Mouse (Mus musculus) G1E (cell line): ENCODE results near the gene Ankrd60. TPM values are rescaled to one million over a fixed set of nuclear protein-coding genes. Genes with fewer than 3 reads are reported as not detected.

Experiments used
- ATAC-seq: 2 replicates; pipeline ENCODE4 v1.8.0; 2016; ENCODE audit warnings: mild to moderate bottlenecking; ENCODE audit not compliant: insufficient number of reproducible peaks, poor library complexity, low FRiP score, severe bottlenecking; ENCODE audit errors: extremely low read depth
- DNase-seq: peaks from one replicate; pipeline ENCODE4 v3.0.0; 2012; ENCODE audit warnings: low spot score
- H3K27me3 ChIP-seq: 2 replicates; pipeline ENCODE4 v1.6.1; 2012; ENCODE audit warnings: mild to moderate bottlenecking, low read length, inconsistent platforms; ENCODE audit not compliant: insufficient read depth
- H3K36me3 ChIP-seq: replicated peaks from 2 replicates; pipeline ENCODE3; 2012; ENCODE audit warnings: mild to moderate bottlenecking, inconsistent platforms
- H3K4me1 ChIP-seq: 2 replicates; pipeline ENCODE4 v1.6.1; 2012; ENCODE audit warnings: low read depth, low read length, inconsistent platforms, mixed read lengths; ENCODE audit not compliant: insufficient read depth
- H3K4me3 ChIP-seq: 2 replicates; pipeline ENCODE4 v1.5.1; 2012; ENCODE audit warnings: low read depth, mild to moderate bottlenecking, inconsistent platforms, low read length, moderate library complexity, mixed read lengths
- H3K9me3 ChIP-seq: replicated peaks from 2 replicates; pipeline ENCODE4 v1.6.1; 2012; ENCODE audit warnings: inconsistent platforms
- CTCF ChIP-seq: IDR thresholded peaks from 2 replicates; pipeline ENCODE4 v1.5.1; 2012; ENCODE audit warnings: low read depth, low read length, inconsistent platforms, mixed read lengths
- GATA1 ChIP-seq: IDR thresholded peaks from 2 replicates; pipeline ENCODE4 v1.6.1; 2012; ENCODE audit warnings: borderline replicate concordance, low read length, inconsistent platforms, mixed read lengths
- GATA2 ChIP-seq: IDR thresholded peaks from 2 replicates; pipeline ENCODE4 v1.6.1; 2012; ENCODE audit warnings: low read depth, low read length, inconsistent platforms, borderline replicate concordance
- POLR2AphosphoS5 ChIP-seq: IDR thresholded peaks from 2 replicates; pipeline ENCODE4 v1.6.1; 2012; ENCODE audit warnings: low read depth, low read length, inconsistent platforms; ENCODE audit not compliant: insufficient replicate concordance
- TAL1 ChIP-seq: conservative IDR thresholded peaks from 2 replicates; pipeline ENCODE4 v1.6.1; 2012; ENCODE audit warnings: low read depth, low read length, inconsistent platforms, mixed read lengths
- polyA plus RNA-seq: library from polyadenylated mRNA; stranded (reverse); fragments of >175 nt; gene quantifications from 2 replicates; pipeline ENCODE4 v1.2.3, GENCODE M21; 2012
- total RNA-seq, 2 experiments: library from RNA; stranded (forward) in 1 of 2; stranded (reverse) in 1 of 2; fragments of 200-1000 nt in 1 of 2; fragments of >200 nt in 1 of 2; fragmentation: Nextera tagmentation in 1 of 2; gene quantifications; 2 replicates each; pipeline ENCODE4 v1.2.3; 2014 to 2017

Gene Ankrd60
- total and polyA plus RNA-seq, 3 experiments = not detected

DNA sequence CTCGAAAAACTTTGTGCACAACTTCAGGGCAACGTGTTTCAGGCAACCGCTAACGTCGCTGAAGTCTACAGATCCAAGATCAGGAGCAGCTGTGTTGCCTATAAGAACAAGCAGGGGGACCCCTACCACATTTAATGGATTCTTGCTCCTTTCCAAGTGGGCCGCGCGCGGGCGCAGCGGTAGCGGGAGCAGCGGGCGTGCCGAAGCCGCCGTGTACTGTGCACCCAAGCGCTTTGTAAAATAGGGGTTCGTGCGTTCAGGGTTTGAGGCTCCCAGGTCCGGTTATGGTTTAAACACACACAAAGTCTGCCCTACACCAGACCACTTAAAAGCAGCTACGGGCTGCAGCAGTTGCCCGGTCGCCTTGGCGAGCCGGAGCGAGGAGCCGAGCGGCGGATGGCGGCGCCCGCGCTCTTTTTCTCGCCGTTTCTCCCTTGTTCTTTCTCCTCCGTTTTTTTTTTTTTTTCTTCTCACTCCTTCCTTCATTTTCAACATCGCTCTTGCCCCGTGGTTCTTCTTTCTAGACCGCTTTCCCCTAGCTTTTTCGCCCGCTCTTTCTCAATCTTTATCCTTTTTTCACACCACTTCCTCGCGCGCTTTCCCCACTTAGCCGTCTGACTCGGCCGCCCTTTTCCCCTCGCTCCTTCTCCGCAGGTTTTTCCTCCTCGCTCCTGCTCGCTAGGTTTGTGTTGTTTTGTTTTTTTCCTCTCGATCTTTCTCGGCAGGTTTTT is 7.4 kb upstream of the Ankrd60 start:
- H3K4me3 ChIP-seq = no peak overlapping the region
- H3K4me1 ChIP-seq = no peaks in the 10 kb centered on the region
- no peak for ATAC-seq
- H3K9me3 ChIP-seq = peaks cover 24% of the 10 kb centered on the region
- no peaks in the 10 kb centered on the region for H3K27me3 ChIP-seq
- no peak for DNase-seq
- H3K36me3 ChIP-seq = peaks cover 49% of the 10 kb centered on the region
- TF ChIP-seq TAL1 (no peak), POLR2AphosphoS5 (no peak), CTCF (no peak), GATA2 (no peak), GATA1 (no peak)

DNA sequence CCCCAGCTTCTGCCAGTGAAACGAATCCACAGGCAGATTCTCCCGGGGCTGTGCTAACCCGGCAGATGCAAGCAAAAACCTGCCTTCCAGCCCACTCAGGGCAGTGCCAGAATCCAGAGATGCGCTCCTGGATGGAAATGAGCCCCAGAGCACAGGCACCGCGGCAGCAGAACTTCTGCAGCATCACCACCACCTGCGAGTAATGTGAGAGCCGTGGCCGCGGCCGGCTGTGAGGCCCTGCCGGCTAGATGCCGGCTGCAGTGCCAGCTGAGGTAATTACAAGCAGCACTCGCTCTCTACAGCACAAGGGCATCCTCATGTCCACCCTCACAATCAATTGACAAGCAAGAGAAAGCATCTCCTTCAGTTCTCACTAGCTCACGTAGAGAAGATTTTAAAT is 6.2 kb upstream of the Ankrd60 start:
- H3K27me3 ChIP-seq = no peaks in the 10 kb centered on the region
- no peaks in the 10 kb centered on the region for H3K4me1 ChIP-seq
- peaks cover 24% of the 10 kb centered on the region for H3K9me3 ChIP-seq
- TF ChIP-seq POLR2AphosphoS5 (no peak), GATA2 (no peak), GATA1 (no peak), CTCF (no peak), TAL1 (no peak)
- ATAC-seq = no peak
- H3K36me3 ChIP-seq = peaks cover 41% of the 10 kb centered on the region
- DNase-seq = no peak
- H3K4me3 ChIP-seq = no peak overlapping the region

DNA sequence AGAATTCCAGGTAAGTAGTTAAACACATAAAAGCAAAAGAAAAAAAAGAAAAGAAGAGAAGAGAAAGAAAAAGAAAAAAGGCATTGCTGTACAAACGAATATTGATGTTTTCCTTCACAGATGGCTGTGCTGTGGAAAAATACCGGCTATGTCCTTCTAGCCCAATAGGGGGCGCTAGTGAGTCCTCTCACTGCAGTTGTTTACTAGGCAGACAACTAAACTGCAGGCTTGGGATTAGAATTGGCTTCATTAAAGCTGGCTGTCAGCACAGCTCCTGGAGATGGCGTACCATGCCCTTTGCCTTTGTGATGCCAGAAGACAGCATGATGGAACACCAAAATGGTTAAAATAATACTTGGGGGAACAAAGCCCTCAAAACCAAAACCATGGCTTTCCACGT is 5.3 kb upstream of the Ankrd60 start:
- Histone ChIP-seq H3K9me3 (peaks cover 27% of the 10 kb centered on the region), H3K27me3 (no peaks in the 10 kb centered on the region), H3K36me3 (peaks cover 33% of the 10 kb centered on the region), H3K4me1 (no peaks in the 10 kb centered on the region), H3K4me3 (no peak overlapping the region)
- no peak for ATAC-seq
- no peak for DNase-seq
- TF ChIP-seq POLR2AphosphoS5 (no peak), CTCF (0 out of 2 replicates have a peak, but pooled peaks have one; percentile 10)

DNA sequence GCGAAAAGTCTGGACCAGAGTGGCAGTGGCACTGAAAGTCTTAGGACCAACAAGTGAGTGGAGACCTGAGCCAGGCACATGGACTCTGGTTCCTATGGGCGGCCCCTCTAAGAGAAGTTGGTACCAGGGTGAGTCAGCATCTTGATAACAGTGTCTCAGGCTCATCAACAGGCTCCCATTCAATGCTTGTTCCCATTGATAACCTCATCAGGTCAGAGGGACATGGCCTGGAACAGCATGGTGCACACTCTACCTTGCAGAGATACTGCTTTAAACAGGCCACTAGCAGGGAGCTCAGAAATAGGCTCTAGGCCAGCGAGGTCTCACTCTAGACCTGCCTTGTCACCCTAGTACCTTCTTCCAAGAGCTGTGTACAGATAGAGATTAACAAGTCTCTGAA is 4.7 kb upstream of the Ankrd60 start:
- ATAC-seq (no peak), DNase-seq (no peak)
- TF ChIP-seq GATA2 = no peak
- no peak for TF ChIP-seq TAL1
- TF ChIP-seq GATA1 = no peak
- no peak for TF ChIP-seq POLR2AphosphoS5
- TF ChIP-seq CTCF = no peak
- Histone ChIP-seq H3K4me3 (no peak overlapping the region), H3K36me3 (peaks cover 29% of the 10 kb centered on the region), H3K9me3 (peaks cover 33% of the 10 kb centered on the region), H3K27me3 (no peaks in the 10 kb centered on the region), H3K4me1 (no peaks in the 10 kb centered on the region)

DNA sequence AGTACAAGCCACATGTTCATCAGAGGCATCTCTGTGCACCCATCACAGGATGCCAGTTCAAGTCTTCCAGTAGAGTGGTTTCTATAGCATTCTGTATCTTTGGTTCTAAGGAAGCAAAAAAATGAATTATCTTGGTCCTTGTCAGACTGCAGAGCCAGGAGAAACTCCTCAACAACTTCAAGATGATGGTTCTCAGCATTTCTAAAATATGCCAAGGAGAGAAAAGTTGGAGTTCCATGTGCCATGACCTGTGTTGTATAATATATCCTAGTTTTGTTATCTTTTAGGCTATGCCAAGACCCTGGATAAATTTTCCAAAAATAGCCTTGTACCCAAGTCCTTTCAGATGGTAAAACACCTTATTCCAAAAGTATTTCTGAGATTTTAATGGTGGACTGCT is 2.9 kb upstream of the Ankrd60 start:
- Histone ChIP-seq H3K36me3 (peaks cover 14% of the 10 kb centered on the region), H3K9me3 (peaks cover 40% of the 10 kb centered on the region), H3K4me1 (no peaks in the 10 kb centered on the region), H3K27me3 (no peaks in the 10 kb centered on the region), H3K4me3 (no peak overlapping the region)
- TF ChIP-seq CTCF = no peak
- no peak for TF ChIP-seq POLR2AphosphoS5
- TF ChIP-seq GATA1 = no peak
- no peak for TF ChIP-seq TAL1
- no peak for TF ChIP-seq GATA2
- DNase-seq (no peak), ATAC-seq (no peak)

DNA sequence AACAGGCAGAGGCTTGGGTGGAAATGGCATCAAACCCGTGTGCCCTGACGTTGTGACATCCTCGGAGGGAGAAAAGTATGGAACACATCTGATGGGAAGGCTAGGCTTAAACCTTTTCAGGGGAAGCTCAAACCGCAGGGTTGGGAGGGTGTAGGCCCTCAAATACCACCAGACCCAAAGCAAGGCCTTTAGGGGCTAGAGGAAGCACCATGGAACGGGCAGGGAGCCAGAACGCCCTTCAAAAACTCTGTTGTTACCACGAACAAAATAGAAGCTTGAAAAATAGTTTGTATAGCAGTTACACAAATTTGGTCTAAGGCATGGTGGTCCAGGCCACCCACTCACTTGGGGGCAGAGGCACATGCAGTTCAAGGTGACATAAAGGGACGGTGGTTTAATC is 430 bp upstream of the Ankrd60 start:
- ATAC-seq = no peak
- no peaks in the 10 kb centered on the region for H3K36me3 ChIP-seq
- DNase-seq = no peak
- TF ChIP-seq GATA2 = no peak
- TF ChIP-seq TAL1 = no peak
- TF ChIP-seq POLR2AphosphoS5 = no peak
- TF ChIP-seq GATA1 = no peak
- no peak for TF ChIP-seq CTCF
- H3K4me1 ChIP-seq = no peaks in the 10 kb centered on the region
- H3K9me3 ChIP-seq = peaks cover 39% of the 10 kb centered on the region
- H3K4me3 ChIP-seq = no peak overlapping the region
- H3K27me3 ChIP-seq = no peaks in the 10 kb centered on the region
